Mouse (Mus musculus) heart, postnatal 0 days (tissue): ENCODE data around the gene Prrxl1.

ENCODE experiments used
- CTCF ChIP-seq: IDR thresholded peaks from 2 replicates; pipeline ENCODE4 v1.5.1; 2016; ENCODE audit warnings: antibody characterized with exemption, control low read depth, low read depth
- EP300 ChIP-seq: IDR thresholded peaks from 2 replicates; pipeline ENCODE4 v1.6.1; 2016; ENCODE audit warnings: antibody characterized with exemption, low read depth

- TF ChIP-seq CTCF (no peak), EP300 (no peak)
These were observed 39.3 kb downstream of the Prrxl1 start for GRCm38 (mm10) chr14:32638485-32638884.
